Mouse (Mus musculus): ENCODE data around the gene Prkcb.

Gene Prkcb

GRCm38 (mm10) chr7:122433377-122433776, 144.8 kb downstream of the Prkcb start:
- Histone ChIP-seq H3K36me3 (ENCODE audit: control insufficient read depth, insufficient read depth, low read length, poor library complexity, severe bottlenecking) (peaks cover 3% of the 10 kb centered on the region; the same call in 1 of the 2 replicates), H3K27me3 (ENCODE audit: control insufficient read depth, insufficient read depth, low read length, poor library complexity, severe bottlenecking) (no peaks in the 10 kb centered on the region)
- no peak for DNase-seq (ENCODE audit: low read depth, low spot score)

GRCm38 (mm10) chr7:122434941-122435340, 146.4 kb downstream of the Prkcb start:
- Histone ChIP-seq H3K27me3 (ENCODE audit: control insufficient read depth, insufficient read depth, low read length, poor library complexity, severe bottlenecking) (no peaks in the 10 kb centered on the region), H3K36me3 (ENCODE audit: control insufficient read depth, insufficient read depth, low read length, poor library complexity, severe bottlenecking) (peaks cover 2% of the 10 kb centered on the region; the same call in 1 of the 2 replicates)
- DNase-seq (ENCODE audit: low read depth, low spot score): no peak

- no peak for DNase-seq (ENCODE audit: low read depth, low spot score)
- Histone ChIP-seq H3K36me3 (ENCODE audit: control insufficient read depth, insufficient read depth, low read length, poor library complexity, severe bottlenecking) (peaks cover 3% of the 10 kb centered on the region), H3K27me3 (ENCODE audit: control insufficient read depth, insufficient read depth, low read length, poor library complexity, severe bottlenecking) (no peaks in the 10 kb centered on the region)
These were observed 147.0 kb downstream of the Prkcb start for GRCm38 (mm10) chr7:122435561-122435960.

- no peak for DNase-seq (ENCODE audit: low read depth, low spot score)
- H3K36me3 ChIP-seq (ENCODE audit: control insufficient read depth, insufficient read depth, low read length, poor library complexity, severe bottlenecking): peaks cover 3% of the 10 kb centered on the region
These were observed 148.8 kb downstream of the Prkcb start for GRCm38 (mm10) chr7:122437390-122437789.

GRCm38 (mm10) chr7:122445056-122445455, 156.5 kb downstream of the Prkcb start:
- DNase-seq (ENCODE audit: low read depth, low spot score): peak; percentile 81
- Histone ChIP-seq H3K27me3 (ENCODE audit: control insufficient read depth, insufficient read depth, low read length, poor library complexity, severe bottlenecking) (no peaks in the 10 kb centered on the region), H3K36me3 (ENCODE audit: control insufficient read depth, insufficient read depth, low read length, poor library complexity, severe bottlenecking) (peaks cover 3% of the 10 kb centered on the region)

More at GRCm38 (mm10) chr7:122437390-122437789, 148.8 kb downstream of the Prkcb start:
- no peaks in the 10 kb centered on the region for H3K27me3 ChIP-seq (ENCODE audit: control insufficient read depth, insufficient read depth, low read length, poor library complexity, severe bottlenecking)

GRCm38 (mm10) chr7:122452671-122453070, 164.1 kb downstream of the Prkcb start:
- DNase-seq (ENCODE audit: low read depth, low spot score): no peak
- peaks cover 8% of the 10 kb centered on the region for H3K36me3 ChIP-seq (ENCODE audit: control insufficient read depth, insufficient read depth, low read length, poor library complexity, severe bottlenecking)

GRCm38 (mm10) chr7:122459203-122459965, 170.8 kb downstream of the Prkcb start:
- DNase-seq (ENCODE audit: low read depth, low spot score): peak; percentile 92
- H3K27me3 ChIP-seq (ENCODE audit: control insufficient read depth, insufficient read depth, low read length, poor library complexity, severe bottlenecking): no peaks in the 10 kb centered on the region
- H3K36me3 ChIP-seq (ENCODE audit: control insufficient read depth, insufficient read depth, low read length, poor library complexity, severe bottlenecking): peaks cover 14% of the 10 kb centered on the region

More at GRCm38 (mm10) chr7:122452671-122453070, 164.1 kb downstream of the Prkcb start:
- H3K27me3 ChIP-seq (ENCODE audit: control insufficient read depth, insufficient read depth, low read length, poor library complexity, severe bottlenecking): no peaks in the 10 kb centered on the region

GRCm38 (mm10) chr7:122460020-122460419, 171.5 kb downstream of the Prkcb start:
- DNase-seq (ENCODE audit: low read depth, low spot score): no peak
- H3K36me3 ChIP-seq (ENCODE audit: control insufficient read depth, insufficient read depth, low read length, poor library complexity, severe bottlenecking): peaks cover 17% of the 10 kb centered on the region
- H3K27me3 ChIP-seq (ENCODE audit: control insufficient read depth, insufficient read depth, low read length, poor library complexity, severe bottlenecking): no peaks in the 10 kb centered on the region

GRCm38 (mm10) chr7:122465823-122466549, 177.4 kb downstream of the Prkcb start:
- Histone ChIP-seq H3K27me3 (ENCODE audit: control insufficient read depth, insufficient read depth, low read length, poor library complexity, severe bottlenecking) (no peaks in the 10 kb centered on the region), H3K36me3 (ENCODE audit: control insufficient read depth, insufficient read depth, low read length, poor library complexity, severe bottlenecking) (peaks cover 13% of the 10 kb centered on the region)
- peak; percentile 69 for DNase-seq (ENCODE audit: low read depth, low spot score)

GRCm38 (mm10) chr7:122466722-122467121, 178.2 kb downstream of the Prkcb start:
- DNase-seq (ENCODE audit: low read depth, low spot score): no peak
- peaks cover 13% of the 10 kb centered on the region for H3K36me3 ChIP-seq (ENCODE audit: control insufficient read depth, insufficient read depth, low read length, poor library complexity, severe bottlenecking)

GRCm38 (mm10) chr7:122467831-122468230, 179.3 kb downstream of the Prkcb start:
- H3K36me3 ChIP-seq (ENCODE audit: control insufficient read depth, insufficient read depth, low read length, poor library complexity, severe bottlenecking): peaks cover 8% of the 10 kb centered on the region
- H3K27me3 ChIP-seq (ENCODE audit: control insufficient read depth, insufficient read depth, low read length, poor library complexity, severe bottlenecking): no peaks in the 10 kb centered on the region
- no peak for DNase-seq (ENCODE audit: low read depth, low spot score)

More at GRCm38 (mm10) chr7:122466722-122467121, 178.2 kb downstream of the Prkcb start:
- no peaks in the 10 kb centered on the region for H3K27me3 ChIP-seq (ENCODE audit: control insufficient read depth, insufficient read depth, low read length, poor library complexity, severe bottlenecking)

GRCm38 (mm10) chr7:122470370-122471280, 182.1 kb downstream of the Prkcb start:
- DNase-seq (ENCODE audit: low read depth, low spot score): peak; percentile 78
- Histone ChIP-seq H3K36me3 (ENCODE audit: control insufficient read depth, insufficient read depth, low read length, poor library complexity, severe bottlenecking) (peaks cover 9% of the 10 kb centered on the region), H3K27me3 (ENCODE audit: control insufficient read depth, insufficient read depth, low read length, poor library complexity, severe bottlenecking) (no peaks in the 10 kb centered on the region)

GRCm38 (mm10) chr7:122472223-122472622, 183.7 kb downstream of the Prkcb start:
- H3K27me3 ChIP-seq (ENCODE audit: control insufficient read depth, insufficient read depth, low read length, poor library complexity, severe bottlenecking): no peaks in the 10 kb centered on the region
- no peak for DNase-seq (ENCODE audit: low read depth, low spot score)
- H3K36me3 ChIP-seq (ENCODE audit: control insufficient read depth, insufficient read depth, low read length, poor library complexity, severe bottlenecking): peaks cover 6% of the 10 kb centered on the region; the same call in 1 of the 2 replicates

- peak; percentile 34 for DNase-seq (ENCODE audit: low read depth, low spot score)
- no peaks in the 10 kb centered on the region for H3K27me3 ChIP-seq (ENCODE audit: control insufficient read depth, insufficient read depth, low read length, poor library complexity, severe bottlenecking)
- H3K36me3 ChIP-seq (ENCODE audit: control insufficient read depth, insufficient read depth, low read length, poor library complexity, severe bottlenecking): peaks cover 11% of the 10 kb centered on the region; the same call in 1 of the 2 replicates
These were observed 186.5 kb downstream of the Prkcb start for GRCm38 (mm10) chr7:122475038-122475437.

All from splenic B cell, adult 2 months (primary cell).